27 mouse cellular contexts compared by ENCODE assay signal in the genomic region with DNA sequence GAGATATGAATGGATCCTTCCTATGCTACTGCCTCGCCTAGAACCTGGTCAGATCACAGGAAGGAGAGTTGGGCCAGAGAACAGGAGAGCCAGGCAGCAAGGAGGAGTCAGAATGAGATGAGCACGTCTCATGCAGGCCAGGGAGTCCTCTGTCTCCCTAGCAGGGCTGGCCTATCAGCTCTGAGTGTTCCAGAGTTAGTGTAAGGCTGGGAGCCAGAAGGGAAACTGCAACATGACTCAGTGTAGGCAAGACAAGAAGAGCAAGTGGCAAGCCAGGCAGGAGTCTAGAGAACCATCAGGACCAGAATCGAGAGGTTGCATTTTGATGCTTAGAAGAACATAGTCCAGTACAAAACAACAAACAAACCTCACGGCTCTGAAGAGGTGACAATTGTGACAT.
A peak's percentile ranks its signal among the peaks of the same experiment; 100 is the strongest.
DNase-seq lines count a peak whose midpoint lies in the region; ATAC-seq and TF ChIP-seq lines count a peak whose summit lies in the region.
"Had no signal": no experiment of that assay in that cellular context is flagged by ENCODE, and none has a peak within 500 bp of the region (broad histone marks: within the 10 kb centered on the region; RNA-seq: fewer than 3 reads in every experiment).

No protein-coding gene starts in this region.

- no peaks in the 10 kb centered on the region for H3K9me3 ChIP-seq in forebrain, postnatal 0 days (ENCODE audit: low read length)
- no peaks in the 10 kb centered on the region for H3K9me3 ChIP-seq in forebrain, embryonic 12.5 days
- no peaks in the 10 kb centered on the region for H3K9me3 ChIP-seq in hindbrain, embryonic 14.5 days (ENCODE audit: control insufficient read depth, low read length)
- H3K9me3 ChIP-seq: embryonic facial prominence, embryonic 12.5 days; limb, embryonic 15.5 days; neural tube, embryonic 12.5 days had no signal

- no peak; the same call in none of the 2 replicates for ATAC-seq in forebrain, postnatal 0 days
- ATAC-seq in forebrain, embryonic 12.5 days (ENCODE audit: low FRiP score): no peak
- no peak for ATAC-seq in hindbrain, embryonic 14.5 days (ENCODE audit: low FRiP score)

- 77% methylated on average over 4 of the region's 4 CpGs for WGBS in forebrain, postnatal 0 days
- 78% methylated on average over 4 of the region's 4 CpGs for WGBS in forebrain, embryonic 12.5 days
- WGBS in hindbrain, embryonic 14.5 days: 77% methylated on average over 4 of the region's 4 CpGs

- no peak for TF ChIP-seq CTCF in forebrain, postnatal 0 days (IDR thresholded peaks at IDR 0.05; ENCODE audit: low read depth)

- no peak for DNase-seq in forebrain, postnatal 0 days
- peak; percentile 59 for DNase-seq in layer of hippocampus, adult 9-11 months
- no peak for DNase-seq in layer of hippocampus, postnatal 36 days
- DNase-seq in right cerebral cortex, postnatal 36 days (ENCODE audit: low spot score in 2 of 2): peak; percentile 54 to 69
- DNase-seq in right cerebral cortex, postnatal 10 days (ENCODE audit: low spot score in 2 of 2): no peak
- DNase-seq in ovary, postnatal 36 days (ENCODE audit: low spot score): no peak
- no peak for DNase-seq in hindbrain, embryonic 14.5 days (ENCODE audit: low spot score)
- DNase-seq: adrenal gland, adult 2 months; cerebellum, adult 11-12 months; cerebellum, postnatal 10 days; heart, adult 18-20 months; heart, postnatal 14 days; kidney, adult 18-20 months; kidney, postnatal 4 days; lung, postnatal 4 days; midbrain, embryonic 14.5 days; retina, postnatal 1 day; thymus, adult 18-20 months; thymus, postnatal 36 days had no signal

- no peaks in the 10 kb centered on the region for H3K27me3 ChIP-seq in forebrain, postnatal 0 days (ENCODE audit: insufficient read depth, low read length)
- H3K27me3 ChIP-seq in forebrain, embryonic 12.5 days: no peaks in the 10 kb centered on the region
- H3K27me3 ChIP-seq in hindbrain, embryonic 14.5 days (ENCODE audit: control insufficient read depth, insufficient read depth, low read length): no peaks in the 10 kb centered on the region
- H3K27me3 ChIP-seq: embryonic facial prominence, embryonic 12.5 days; forebrain, embryonic 13.5 days; heart, embryonic 13.5 days; limb, embryonic 15.5 days; neural tube, embryonic 12.5 days had no signal

- no peak overlapping the region for H3K9ac ChIP-seq in forebrain, postnatal 0 days
- H3K9ac ChIP-seq in forebrain, embryonic 12.5 days: no peak overlapping the region
- H3K9ac ChIP-seq in hindbrain, embryonic 14.5 days: no peak overlapping the region
- H3K9ac ChIP-seq: embryonic facial prominence, embryonic 12.5 days; forebrain, embryonic 13.5 days; heart, embryonic 13.5 days; limb, embryonic 15.5 days; liver, embryonic 14.5 days; lung, embryonic 14.5 days; neural tube, embryonic 12.5 days had no signal

- no peaks in the 10 kb centered on the region for H3K36me3 ChIP-seq in forebrain, postnatal 0 days (ENCODE audit: insufficient read depth)
- H3K36me3 ChIP-seq in forebrain, embryonic 12.5 days (replicated peaks): no peaks in the 10 kb centered on the region
- H3K36me3 ChIP-seq in hindbrain, embryonic 14.5 days (replicated peaks; ENCODE audit: control insufficient read depth, insufficient read depth): no peaks in the 10 kb centered on the region
- H3K36me3 ChIP-seq: embryonic facial prominence, embryonic 12.5 days; heart, embryonic 13.5 days; limb, embryonic 15.5 days; neural tube, embryonic 12.5 days had no signal

- peak overlapping the region; percentile 81 for H3K27ac ChIP-seq in forebrain, postnatal 0 days (ENCODE audit: low read depth, low read length)
- no peak overlapping the region for H3K27ac ChIP-seq in forebrain, embryonic 12.5 days
- H3K27ac ChIP-seq in hindbrain, embryonic 14.5 days: no peak overlapping the region
- H3K27ac ChIP-seq: embryonic facial prominence, embryonic 12.5 days; forebrain, embryonic 13.5 days; heart, embryonic 13.5 days; liver, embryonic 14.5 days; neural tube, embryonic 12.5 days had no signal

- H3K4me2 ChIP-seq in forebrain, postnatal 0 days (ENCODE audit: low read depth): no peak overlapping the region
- no peak overlapping the region for H3K4me2 ChIP-seq in forebrain, embryonic 12.5 days
- no peak overlapping the region for H3K4me2 ChIP-seq in hindbrain, embryonic 14.5 days (replicated peaks)
- H3K4me2 ChIP-seq: embryonic facial prominence, embryonic 12.5 days; forebrain, embryonic 13.5 days; heart, embryonic 13.5 days; limb, embryonic 15.5 days; lung, embryonic 14.5 days; neural tube, embryonic 12.5 days had no signal

- peaks cover 4% of the 10 kb centered on the region; the same call in 1 of the 2 replicates for H3K4me1 ChIP-seq in forebrain, postnatal 0 days (ENCODE audit: insufficient read depth)
- H3K4me1 ChIP-seq in forebrain, embryonic 12.5 days: no peaks in the 10 kb centered on the region
- no peaks in the 10 kb centered on the region for H3K4me1 ChIP-seq in hindbrain, embryonic 14.5 days (replicated peaks; ENCODE audit: control insufficient read depth, insufficient read depth, low read length)
- H3K4me1 ChIP-seq: forebrain, embryonic 13.5 days; neural tube, embryonic 12.5 days had no signal

- H3K4me3 ChIP-seq in forebrain, postnatal 0 days (ENCODE audit: low read depth, low read length): no peak overlapping the region
- H3K4me3 ChIP-seq in forebrain, embryonic 12.5 days (replicated peaks): no peak overlapping the region
- H3K4me3 ChIP-seq in hindbrain, embryonic 14.5 days (replicated peaks; ENCODE audit: low read length): no peak overlapping the region
- H3K4me3 ChIP-seq: embryonic facial prominence, embryonic 12.5 days; forebrain, embryonic 13.5 days; heart, embryonic 13.5 days; limb, embryonic 15.5 days; neural tube, embryonic 12.5 days had no signal

Comparison
In these comparisons a context has a peak if more than half of its experiments do, and no peak if none do; other contexts are left out.
1. DNase-seq: peak in layer of hippocampus, adult 9-11 months (single experiment) and right cerebral cortex, postnatal 36 days (2 of 2); none in forebrain, postnatal 0 days (single experiment), layer of hippocampus, postnatal 36 days (0 of 2), right cerebral cortex, postnatal 10 days (0 of 2), ovary, postnatal 36 days (single experiment) and hindbrain, embryonic 14.5 days (single experiment).